Mouse (Mus musculus) midbrain, postnatal 0 days (tissue): Measurements from ENCODE around the gene Ptprh. TPM values are rescaled to one million over a fixed set of nuclear protein-coding genes. Genes with fewer than 3 reads are reported as not detected.

Experiments
- ATAC-seq: fragments of 200-750 bp; cut with Nextera tagmentation; 2 replicates; pipeline ENCODE4 v1.8.0; 2017; ENCODE audit warnings: moderate number of reproducible peaks, mild to moderate bottlenecking, moderate TSS enrichment, moderate library complexity; ENCODE audit not compliant: low FRiP score
- DNase-seq: peaks from one replicate; pipeline ENCODE4 v3.0.0-alpha.2; 2015; ENCODE audit warnings: low spot score
- H3K27ac ChIP-seq: fragments of 300-500 bp; sonication (generic); 2 replicates; pipeline ENCODE4 v1.5.1; 2014; ENCODE audit warnings: low read depth, mild to moderate bottlenecking, low read length, mixed read lengths
- H3K27me3 ChIP-seq: fragments of 300-500 bp; sonication (generic); 2 replicates; pipeline ENCODE4 v1.6.1; 2014; ENCODE audit warnings: low read length, control low read depth, mixed read lengths; ENCODE audit not compliant: insufficient read depth
- H3K36me3 ChIP-seq: fragments of 300-500 bp; sonication (generic); 2 replicates; pipeline ENCODE4 v1.6.1; 2014; ENCODE audit warnings: low read length, control low read depth, mixed read lengths; ENCODE audit not compliant: insufficient read depth
- H3K4me1 ChIP-seq: fragments of 300-500 bp; sonication (generic); 2 replicates; pipeline ENCODE4 v1.6.1; 2014; ENCODE audit warnings: mild to moderate bottlenecking, control low read depth, antibody characterized with exemption, low read length, mixed read lengths; ENCODE audit not compliant: insufficient read depth
- H3K4me2 ChIP-seq: fragments of 300-500 bp; sonication (generic); 2 replicates; pipeline ENCODE4 v1.6.1; 2014; ENCODE audit warnings: low read depth, mild to moderate bottlenecking, low read length, mixed read lengths; ENCODE audit not compliant: poor library complexity, severe bottlenecking
- H3K4me3 ChIP-seq: fragments of 300-500 bp; sonication (generic); 2 replicates; pipeline ENCODE4 v1.5.1; 2014; ENCODE audit warnings: low read depth, mild to moderate bottlenecking, low read length, moderate library complexity
- H3K9ac ChIP-seq: fragments of 300-500 bp; sonication (generic); replicated peaks from 2 replicates; pipeline ENCODE4 v1.6.1; 2014; ENCODE audit warnings: mild to moderate bottlenecking, low read length, moderate library complexity, mixed read lengths; ENCODE audit not compliant: poor library complexity, severe bottlenecking
- H3K9me3 ChIP-seq: fragments of 300-500 bp; sonication (generic); 2 replicates; pipeline ENCODE4 v1.6.1; 2016; ENCODE audit warnings: low read length, control low read depth
- CTCF ChIP-seq: IDR thresholded peaks from 2 replicates; pipeline ENCODE4 v1.5.1; 2016; ENCODE audit warnings: antibody characterized with exemption, mild to moderate bottlenecking
- WGBS: fragments of 180-500 bp; shearing (Covaris S2); extraction: QIAGEN DNeasy Blood & Tissue Kit; methylation state at CpG from one replicate; pipeline ENCODE4 v1.1.7; 2014; 5-methylcytosine and 5-hydroxymethylcytosine counted together
- polyA plus RNA-seq: library from polyadenylated mRNA; unstranded; fragments of >200 nt; fragmentation: Nextera tagmentation; extraction: Ambion mirVana; gene quantifications from 2 replicates; pipeline ENCODE4 v1.2.1, GENCODE M21; 2015
- total RNA-seq: library from RNA; depleted of rRNA; stranded (reverse); fragments of >200 nt; gene quantifications from 2 replicates; pipeline ENCODE4 v1.2.3, GENCODE M21; 2014

Gene Ptprh
- total and polyA plus RNA-seq, 2 experiments from 2014 or later, result 1.3 to 2.4 TPM

- peaks cover 40% of the 10 kb centered on the region for H3K36me3 ChIP-seq
- no peaks in the 10 kb centered on the region for H3K27me3 ChIP-seq
- ATAC-seq (no peak), DNase-seq (no peak)
- no peak overlapping the region for H3K9ac ChIP-seq
- no peak overlapping the region for H3K4me2 ChIP-seq
- TF ChIP-seq CTCF, result no peak
- H3K4me1 ChIP-seq, result no peaks in the 10 kb centered on the region
- no peaks in the 10 kb centered on the region for H3K9me3 ChIP-seq
- WGBS, result 100% methylated on average over 1 of the region's 1 CpGs
- H3K27ac ChIP-seq, result no peak overlapping the region
- no peak overlapping the region for H3K4me3 ChIP-seq
Observed at GRCm38 (mm10) chr7:4630198-4630597, 26.4 kb upstream of the Ptprh start.

GRCm38 (mm10) chr7:4629586-4629985 lies 25.7 kb upstream of the Ptprh start:
- Histone ChIP-seq H3K4me3 (no peak overlapping the region), H3K4me1 (no peaks in the 10 kb centered on the region), H3K9ac (no peak overlapping the region), H3K27me3 (no peaks in the 10 kb centered on the region), H3K9me3 (no peaks in the 10 kb centered on the region), H3K36me3 (peaks cover 40% of the 10 kb centered on the region), H3K27ac (no peak overlapping the region), H3K4me2 (no peak overlapping the region)
- 98% methylated on average over 5 of the region's 5 CpGs for WGBS
- TF ChIP-seq CTCF, result no peak
- ATAC-seq, result no peak
- DNase-seq, result no peak

GRCm38 (mm10) chr7:4625928-4626327 lies 22.1 kb upstream of the Ptprh start:
- no peak for ATAC-seq
- H3K4me2 ChIP-seq, result no peak overlapping the region
- no peak overlapping the region for H3K9ac ChIP-seq
- no peak overlapping the region for H3K27ac ChIP-seq
- WGBS, result 92% methylated on average over 2 of the region's 2 CpGs
- no peaks in the 10 kb centered on the region for H3K9me3 ChIP-seq
- no peak for DNase-seq
- peaks cover 15% of the 10 kb centered on the region for H3K36me3 ChIP-seq
- no peaks in the 10 kb centered on the region for H3K4me1 ChIP-seq
- H3K27me3 ChIP-seq, result no peaks in the 10 kb centered on the region
- H3K4me3 ChIP-seq, result no peak overlapping the region
- no peak for TF ChIP-seq CTCF

- no peak overlapping the region for H3K9ac ChIP-seq
- H3K36me3 ChIP-seq, result peaks cover 10% of the 10 kb centered on the region
- ATAC-seq, result no peak
- no peak overlapping the region for H3K4me3 ChIP-seq
- no peaks in the 10 kb centered on the region for H3K9me3 ChIP-seq
- no peak overlapping the region for H3K27ac ChIP-seq
- no peak for DNase-seq
- no peaks in the 10 kb centered on the region for H3K4me1 ChIP-seq
- WGBS, result 41% methylated on average over 1 of the region's 1 CpGs
- no peaks in the 10 kb centered on the region for H3K27me3 ChIP-seq
- no peak overlapping the region for H3K4me2 ChIP-seq
- peak; percentile 35 for TF ChIP-seq CTCF
Observed at GRCm38 (mm10) chr7:4624343-4624742, 20.5 kb upstream of the Ptprh start.

- Histone ChIP-seq H3K27me3 (no peaks in the 10 kb centered on the region), H3K4me1 (no peaks in the 10 kb centered on the region), H3K4me3 (no peak overlapping the region), H3K36me3 (peaks cover 3% of the 10 kb centered on the region; the same call in 1 of the 2 replicates), H3K4me2 (no peak overlapping the region), H3K9ac (no peak overlapping the region), H3K27ac (no peak overlapping the region), H3K9me3 (no peaks in the 10 kb centered on the region)
- peak; percentile 65 for TF ChIP-seq CTCF
- peak; percentile 66 for DNase-seq
- ATAC-seq, result peak; percentile 62; the same call in 1 of the 2 replicates
- 39% methylated on average over 4 of the region's 4 CpGs for WGBS
Observed at GRCm38 (mm10) chr7:4623544-4624189, 19.8 kb upstream of the Ptprh start.

- Histone ChIP-seq H3K27ac (no peak overlapping the region), H3K4me2 (no peak overlapping the region), H3K9me3 (no peaks in the 10 kb centered on the region), H3K27me3 (no peaks in the 10 kb centered on the region), H3K4me3 (no peak overlapping the region), H3K36me3 (no peaks in the 10 kb centered on the region), H3K9ac (no peak overlapping the region), H3K4me1 (no peaks in the 10 kb centered on the region)
- WGBS, result 31% methylated on average over 1 of the region's 1 CpGs
- ATAC-seq (no peak), DNase-seq (peak; percentile 19)
- TF ChIP-seq CTCF, result no peak
Observed at GRCm38 (mm10) chr7:4619979-4620378, 16.1 kb upstream of the Ptprh start.
